Mouse (Mus musculus) ovary, postnatal 36 days (tissue): ENCODE measurements at regions not wholly inside any gene's neighbourhood (a gene's known extent, or its start where the extent isn't known, plus 50 kb on each side); places are given as distances from the start of the nearest gene placed in this dataset.

Source experiments
- DNase-seq: peaks from one replicate; pipeline ENCODE4 v3.0.0; 2022; ENCODE audit warnings: low spot score, mixed read lengths

- no peak for DNase-seq
These were observed 84.1 kb upstream of the Nampt start for GRCm38 (mm10) chr12:32735224-32735623.

GRCm38 (mm10) chr12:32741465-32741864 is 77.9 kb upstream of the Nampt start:
- no peak for DNase-seq

- no peak for DNase-seq
These were observed 61.8 kb upstream of the Nampt start for GRCm38 (mm10) chr12:32757441-32758119.

GRCm38 (mm10) chr12:32758150-32758549 is 61.2 kb upstream of the Nampt start:
- no peak for DNase-seq

GRCm38 (mm10) chr12:32760627-32761026 is 58.7 kb upstream of the Nampt start:
- no peak for DNase-seq

GRCm38 (mm10) chr12:32761055-32761454 is 58.3 kb upstream of the Nampt start:
- no peak for DNase-seq

GRCm38 (mm10) chr12:32764271-32764670 is 55.1 kb upstream of the Nampt start:
- no peak for DNase-seq

- no peak for DNase-seq
These were observed 54.6 kb upstream of the Nampt start for GRCm38 (mm10) chr12:32764747-32765146.

GRCm38 (mm10) chr12:32765861-32766260 is 53.5 kb upstream of the Nampt start:
- DNase-seq: no peak

GRCm38 (mm10) chr12:32766575-32766974 is 52.8 kb upstream of the Nampt start:
- no peak for DNase-seq

GRCm38 (mm10) chr12:32767206-32768081 is 51.9 kb upstream of the Nampt start:
- no peak for DNase-seq

GRCm38 (mm10) chr12:32768082-32768743 is 51.1 kb upstream of the Nampt start:
- peak; percentile 40 for DNase-seq

- no peak for DNase-seq
These were observed 50.4 kb upstream of the Nampt start for GRCm38 (mm10) chr12:32768744-32769535.
